Mouse (Mus musculus) ovary, adult 10 weeks (tissue): ENCODE data around the gene Hfm1. TPM values are rescaled to one million over a fixed set of nuclear protein-coding genes. Genes with fewer than 3 reads are reported as not detected.

Experiments used
- polyA plus RNA-seq: library from polyadenylated mRNA; stranded (reverse); fragments of 350-450 nt; fragmentation: Illumina TruSeq; extraction: RNeasy Lipid Tissue Mini Kit (QIAGEN cat#74804); gene quantifications from one replicate; pipeline ENCODE4 v1.2.3, GENCODE M21; 2014

Hfm1 gene
- polyA plus RNA-seq, result 1.6 TPM

DNA sequence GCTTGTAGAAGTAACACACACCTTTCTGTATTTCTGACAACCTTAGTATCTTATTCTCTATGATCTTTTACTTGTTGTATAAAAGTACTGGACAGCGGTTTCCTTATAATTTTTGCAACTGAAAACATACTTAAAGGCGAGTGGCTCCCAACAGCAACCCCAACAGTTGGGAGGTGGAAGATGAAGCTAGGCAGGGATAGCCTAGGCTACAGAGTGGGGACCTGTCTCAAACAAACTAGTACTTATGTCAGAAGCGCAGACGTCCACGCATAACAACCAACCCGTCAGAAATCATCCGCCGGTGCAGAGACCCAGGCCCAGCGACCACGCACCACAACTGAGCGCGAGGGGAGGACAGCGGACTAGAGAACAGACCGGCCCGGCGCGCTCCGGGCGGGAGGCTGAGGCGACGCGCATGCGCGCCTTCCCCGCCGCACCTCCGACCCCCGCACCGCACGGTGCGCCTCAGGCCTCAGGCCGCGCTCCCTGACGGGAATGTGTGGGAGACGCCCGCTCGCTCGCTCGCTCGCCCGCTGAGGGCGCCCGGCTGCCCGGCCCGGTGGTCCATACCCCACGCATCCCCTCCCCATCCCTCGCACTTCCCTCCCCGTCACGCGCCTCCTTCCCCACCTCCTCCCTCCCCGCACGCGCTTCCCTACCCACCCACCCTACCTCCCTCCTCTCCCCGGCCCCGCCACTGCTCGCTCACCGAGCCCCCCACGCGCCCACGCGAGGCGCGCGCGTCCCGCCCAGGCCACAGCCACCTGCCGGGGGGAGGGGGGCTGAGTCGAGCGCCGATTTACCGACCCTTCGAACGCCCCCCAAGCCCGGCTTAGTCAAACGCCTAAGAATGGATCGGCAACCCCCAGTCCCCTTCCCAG lies at the start of gene Hfm1:
Hfm1 (minus strand) TSS at position 834 of the 881 bp plus-strand sequence.

DNA sequence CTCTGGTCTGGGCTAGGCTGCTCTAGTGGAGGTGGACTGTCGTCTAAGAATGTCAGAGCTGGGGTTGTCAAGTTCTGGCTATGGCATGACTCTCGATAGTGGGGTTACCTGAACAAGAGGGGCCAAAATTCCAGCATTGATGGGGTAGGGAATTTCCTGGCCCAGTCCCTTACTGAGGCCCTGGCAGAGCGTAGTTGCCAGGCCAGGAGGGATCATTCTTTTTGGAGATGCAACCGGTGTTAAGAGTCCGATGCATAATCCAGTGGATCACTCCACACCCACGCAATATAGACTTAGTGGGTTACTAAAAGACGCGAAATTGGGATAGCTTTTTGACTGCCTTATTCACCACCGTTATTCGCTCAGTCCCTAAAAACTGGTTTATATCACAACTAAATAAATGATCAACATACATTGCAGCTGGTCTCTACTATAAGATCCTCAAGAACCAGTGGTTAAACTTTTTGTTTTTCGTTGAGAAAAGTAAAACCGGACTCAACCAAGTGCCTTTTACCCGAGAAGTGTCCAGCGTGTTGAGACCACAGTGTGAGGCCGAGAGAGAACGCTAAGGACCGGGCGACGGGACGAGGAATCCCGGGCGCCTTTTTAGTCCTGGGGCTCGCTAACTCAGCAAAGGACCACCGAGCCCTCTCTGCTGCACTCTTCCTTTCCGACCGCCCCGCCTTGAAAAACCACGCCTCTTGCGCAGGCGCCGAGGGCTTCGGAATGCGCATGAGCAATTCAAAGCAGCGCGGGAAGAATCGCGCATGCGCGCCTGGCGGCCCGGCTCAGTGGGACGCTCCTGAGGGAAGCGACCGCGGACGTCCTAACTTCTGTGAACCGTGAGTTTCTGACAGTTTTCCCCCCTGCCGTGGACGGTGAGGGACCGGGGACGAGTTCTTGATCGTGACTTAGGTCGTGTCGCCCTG lies 37.7 kb upstream of the Hfm1 start, which contains the start of gene Cdc7:
Cdc7 (plus strand) TSS at position 739 of the 929 bp plus-strand sequence.

Other genes starting within 250 kb of the Hfm1 start
- 205 TPM for gene Zfp644, start 229.0 kb downstream of the Hfm1 start, polyA plus RNA-seq
- 10.2 TPM for gene Cdc7, start 38.0 kb upstream of the Hfm1 start, polyA plus RNA-seq